Mouse (Mus musculus) layer of hippocampus, postnatal 36 days (tissue): ENCODE data around the gene Tbrg4. TPM values are rescaled to one million over a fixed set of nuclear protein-coding genes. Genes with fewer than 3 reads are reported as not detected.

Experiments used
- DNase-seq, 2 experiments: peaks; one replicate each; pipeline ENCODE4 v3.0.0; 2022
- total RNA-seq, 2 experiments: library from RNA; stranded (reverse); gene quantifications; 2 replicates each; pipeline ENCODE4 v1.2.3; 2021

The Tbrg4 gene
- total RNA-seq, 2 experiments from 2014 or later, result 40.4 to 47.9 TPM

DNA sequence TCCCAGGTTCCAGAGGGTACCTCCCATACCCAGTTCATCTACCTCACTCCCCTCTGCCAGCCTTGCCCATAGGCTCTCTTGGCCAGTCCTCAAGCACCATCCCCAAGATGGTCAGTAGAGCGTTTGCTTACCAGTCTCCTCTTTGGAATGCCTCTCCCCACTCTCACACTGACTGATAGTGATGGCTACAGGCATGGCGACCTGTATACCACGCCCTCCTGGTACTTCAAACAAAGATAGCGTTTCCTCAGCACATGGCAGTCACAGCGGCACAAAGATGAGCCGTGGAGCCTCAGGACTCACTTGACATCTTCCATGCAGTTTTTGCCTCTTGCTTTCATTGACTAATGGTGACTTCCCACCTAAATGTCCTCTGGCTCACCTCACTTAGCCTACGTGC is 36.0 kb downstream of the Tbrg4 start:
- no peak for DNase-seq

DNA sequence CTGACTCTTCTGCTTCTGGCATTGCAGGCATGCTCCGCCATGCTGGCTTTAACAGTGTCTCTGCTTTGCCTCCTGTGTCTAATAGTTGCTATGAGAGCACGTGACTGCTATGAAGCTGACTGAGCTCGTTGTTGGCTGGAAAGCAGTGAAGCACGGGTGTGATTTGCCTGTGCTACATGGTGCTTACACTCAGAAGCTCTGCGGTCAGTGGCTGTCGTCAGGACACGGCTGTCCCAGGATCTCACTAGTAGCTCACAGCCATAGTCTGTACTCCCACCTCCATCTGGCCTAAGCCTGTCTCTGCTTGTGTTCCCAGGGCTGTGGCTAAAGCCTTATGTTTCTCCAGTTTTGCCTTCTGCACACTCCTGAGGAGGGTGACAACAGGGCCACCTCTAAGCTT is 37.6 kb downstream of the Tbrg4 start:
- no peak for DNase-seq

DNA sequence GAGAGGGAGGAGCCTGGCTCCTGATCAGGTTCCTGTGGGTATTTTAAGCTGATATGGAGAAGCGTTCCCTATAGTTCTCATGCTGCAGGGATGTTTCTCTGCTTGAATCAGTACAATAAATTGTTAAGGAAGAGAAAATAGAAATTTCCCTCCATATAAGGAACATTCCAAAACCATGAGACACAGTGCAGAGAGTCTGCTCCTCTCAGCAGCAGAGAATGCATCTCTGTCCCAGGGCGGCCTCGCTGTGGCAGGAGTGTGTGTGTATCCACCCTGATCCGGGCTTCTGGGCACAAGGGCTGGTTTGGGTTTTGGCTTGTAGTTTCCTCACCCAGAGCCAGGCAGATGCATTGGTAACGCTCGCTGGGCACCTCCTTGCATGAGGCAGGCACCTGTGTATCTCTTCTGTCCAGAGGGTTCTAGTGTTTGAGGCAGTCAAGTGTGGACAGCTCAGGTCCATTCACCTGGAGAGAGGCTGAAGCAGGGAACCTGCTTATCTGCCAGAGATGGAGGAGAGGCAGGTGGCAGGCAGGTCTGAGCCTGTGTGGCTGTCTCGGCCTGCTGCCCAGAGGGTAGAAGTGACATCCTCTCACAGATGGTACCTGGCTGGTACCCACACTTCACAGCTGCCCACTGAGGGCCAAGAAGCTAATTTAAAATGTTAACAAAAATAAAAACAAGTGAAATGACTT is 38.5 kb downstream of the Tbrg4 start:
- no peak for DNase-seq

DNA sequence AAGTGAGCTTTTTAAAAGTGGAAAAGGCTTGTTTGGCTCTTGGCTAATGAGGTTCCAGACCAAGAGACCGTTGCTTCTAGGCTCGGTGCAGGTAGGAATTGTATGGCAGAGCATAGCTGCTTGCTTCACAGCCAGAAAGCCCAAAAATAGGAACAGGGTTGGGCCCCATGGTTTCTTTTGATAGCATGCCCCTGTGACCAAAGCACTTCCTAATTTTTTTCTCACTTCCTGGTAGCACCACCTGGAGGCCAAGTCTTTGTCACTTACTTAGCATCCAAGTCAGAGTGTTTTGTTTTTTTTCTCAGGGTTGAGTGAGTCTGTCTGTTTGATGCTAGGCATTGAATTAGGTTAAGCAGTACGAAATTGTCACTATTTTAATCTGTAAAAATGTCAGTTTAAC is 39.2 kb downstream of the Tbrg4 start:
- DNase-seq, result no peak

DNA sequence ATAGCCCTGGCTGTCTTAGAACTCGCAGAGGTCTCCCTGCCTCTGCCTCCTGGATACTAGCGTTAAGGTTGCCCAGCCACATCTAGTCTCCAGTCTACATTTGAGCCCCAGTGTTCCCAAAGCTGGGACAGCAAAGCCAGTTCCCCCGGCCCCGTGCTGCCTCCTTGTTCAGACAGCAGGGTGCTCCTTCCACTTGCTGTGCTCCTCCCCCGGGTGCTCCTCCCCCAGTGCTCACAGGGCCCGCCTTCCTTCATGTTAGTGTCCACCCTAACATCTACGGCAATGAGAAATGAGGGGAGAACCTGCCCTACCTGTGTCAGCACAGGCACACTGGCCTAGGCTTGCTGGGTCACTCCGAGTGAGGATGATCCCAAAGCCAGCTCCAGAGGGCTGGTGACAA is 40.1 kb downstream of the Tbrg4 start:
- no peak for DNase-seq

DNA sequence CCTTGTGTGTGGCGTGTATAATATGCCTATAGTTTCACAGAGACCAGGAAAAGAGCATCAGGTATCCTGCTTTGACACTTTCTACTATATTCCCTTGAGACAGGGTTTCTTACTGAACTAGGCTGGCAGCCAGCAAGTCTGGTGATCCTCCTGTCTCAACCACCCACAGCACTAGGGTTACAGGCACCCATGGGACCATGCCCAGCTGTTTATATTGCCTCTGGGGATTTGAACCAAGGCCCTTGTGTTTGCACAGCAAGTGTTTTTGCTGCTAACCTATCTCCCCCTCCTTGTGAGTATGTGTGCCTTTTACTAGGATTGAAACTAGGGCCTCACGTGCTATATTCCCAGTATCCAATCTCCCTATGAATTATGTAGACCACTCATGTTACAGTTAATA is 44.3 kb downstream of the Tbrg4 start:
- DNase-seq, result no peak

DNA sequence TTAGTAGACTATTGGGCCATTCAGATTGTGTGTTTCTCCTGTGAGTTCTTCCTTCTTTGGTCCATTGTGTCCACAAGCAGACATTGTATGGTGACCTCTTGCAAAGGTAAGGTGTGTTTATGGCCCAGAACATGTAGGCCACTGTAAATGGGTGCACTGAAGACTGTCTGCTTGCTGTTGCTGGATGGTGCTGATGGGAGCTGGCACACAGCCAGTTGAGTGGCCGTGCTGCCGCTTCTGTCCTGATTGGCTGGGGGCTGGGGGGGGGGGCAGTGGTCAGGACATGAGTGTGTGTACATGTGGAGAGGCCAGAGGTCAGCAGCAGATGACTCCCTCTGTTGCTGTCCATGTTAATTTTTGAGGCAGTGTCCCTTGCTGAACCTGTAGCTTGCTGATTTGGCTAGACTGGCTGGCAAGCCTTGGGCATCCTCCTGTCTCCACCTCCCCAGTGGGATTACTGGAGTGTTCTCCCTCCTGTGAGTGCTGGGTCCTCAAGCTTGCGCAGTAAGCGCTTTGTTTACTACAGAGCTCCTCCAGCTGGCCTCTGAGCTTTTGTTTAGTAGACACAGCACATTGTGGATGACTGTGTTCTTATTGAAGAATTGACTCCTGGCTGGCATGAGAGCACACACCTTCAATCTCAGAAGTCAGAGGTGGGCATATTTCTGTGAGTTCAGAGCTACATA is 45.7 kb downstream of the Tbrg4 start:
- no peak for DNase-seq

DNA sequence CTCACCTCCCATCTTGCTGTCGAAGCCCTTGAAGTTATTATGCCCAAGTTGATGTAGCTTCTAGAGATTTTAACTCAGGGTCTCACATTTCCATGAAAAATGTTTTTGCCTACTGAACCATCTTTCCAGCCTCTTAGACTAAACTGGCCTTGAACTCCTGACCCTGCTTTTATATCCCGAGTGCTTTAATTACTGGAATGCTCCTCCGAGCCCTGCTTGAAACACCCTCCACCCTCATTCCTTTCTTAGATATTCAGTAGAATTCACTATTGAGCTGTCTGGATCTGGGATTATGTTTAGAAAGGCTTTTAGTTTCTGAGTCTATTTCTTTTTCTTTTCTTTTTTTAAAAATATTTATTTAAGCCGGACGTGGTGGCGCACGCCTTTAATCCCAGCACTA is 46.5 kb downstream of the Tbrg4 start:
- no peak for DNase-seq

DNA sequence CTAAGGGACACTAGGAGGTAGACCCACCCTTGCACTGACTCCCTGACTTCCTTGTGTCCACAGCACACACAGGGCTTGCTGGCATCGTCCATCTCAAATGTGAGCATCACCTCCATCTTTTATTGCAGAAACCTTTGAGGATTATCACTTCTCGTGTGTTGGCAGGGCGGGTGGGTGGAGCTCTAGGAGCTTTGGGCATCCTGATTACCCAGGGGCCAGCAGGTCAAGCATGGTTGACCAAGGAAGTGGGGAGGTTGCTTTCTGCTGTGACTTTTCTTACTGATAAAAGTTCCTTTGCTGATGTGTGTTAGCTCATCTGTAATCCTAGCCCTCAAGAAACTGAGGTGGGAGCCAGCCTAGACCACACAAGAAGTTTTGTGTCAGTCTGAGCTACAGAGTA is 49.7 kb downstream of the Tbrg4 start:
- DNase-seq, result no peak

DNA sequence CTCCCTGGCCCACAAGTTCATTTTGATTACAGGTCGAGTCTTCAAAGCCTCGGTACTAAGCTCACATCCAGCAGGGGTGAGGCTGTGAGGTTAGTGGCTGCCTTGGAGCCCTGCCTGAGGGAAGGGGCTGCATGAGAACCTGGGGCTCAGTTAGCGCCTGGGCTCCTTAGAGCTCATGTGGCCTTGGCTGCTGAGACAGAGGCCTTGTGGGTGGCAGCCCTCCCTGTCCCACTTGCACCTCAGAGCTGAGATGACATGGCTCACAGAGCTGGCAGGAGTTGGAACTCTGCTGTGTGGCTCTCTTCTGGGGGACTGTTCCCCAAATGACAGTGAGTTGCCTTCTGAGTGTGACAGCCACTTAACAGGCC is 56.5 kb downstream of the Tbrg4 start:
- peak in 1 of 2 experiments; percentile 9 for DNase-seq

DNA sequence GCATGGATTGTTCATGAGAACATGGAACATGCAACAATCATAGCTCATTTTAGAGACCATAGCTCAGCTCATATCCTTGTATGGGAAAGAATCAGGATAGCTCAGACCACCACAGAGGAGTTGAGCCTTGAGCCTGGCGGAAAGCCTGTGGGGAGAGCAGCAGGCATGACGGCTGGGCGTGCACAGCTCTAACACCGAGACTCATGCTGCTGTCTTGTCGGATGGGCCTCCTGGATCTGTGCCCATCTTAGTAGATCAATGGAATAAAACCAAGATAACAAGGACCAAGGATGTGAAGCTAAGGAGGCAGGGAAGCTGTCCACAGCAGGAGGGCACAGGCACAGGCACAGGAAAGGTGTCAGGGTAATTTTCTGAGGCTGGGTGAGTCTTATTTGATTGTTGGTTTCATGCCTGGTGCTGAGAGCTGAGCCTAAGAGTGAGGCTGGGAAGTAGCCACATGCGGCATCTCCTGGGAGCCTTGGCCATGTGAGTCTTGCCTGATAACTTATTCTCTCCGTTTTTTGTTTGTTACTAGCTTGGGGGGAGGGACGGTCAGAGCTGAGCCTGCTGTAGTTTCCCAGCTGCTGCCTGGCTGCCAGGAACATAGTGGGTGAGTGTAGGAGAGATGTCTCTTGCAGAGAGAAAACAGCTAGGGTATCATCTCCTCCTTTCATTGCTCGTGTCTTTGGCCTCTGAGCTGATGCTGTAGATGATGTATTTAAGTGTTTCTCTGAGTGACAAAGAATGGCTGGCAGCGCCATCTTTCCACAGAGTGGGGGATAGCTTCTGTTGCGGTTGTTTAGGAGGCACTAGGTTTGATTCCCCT is 57.1 kb downstream of the Tbrg4 start:
- peak; percentile 23 to 39 for DNase-seq

DNA sequence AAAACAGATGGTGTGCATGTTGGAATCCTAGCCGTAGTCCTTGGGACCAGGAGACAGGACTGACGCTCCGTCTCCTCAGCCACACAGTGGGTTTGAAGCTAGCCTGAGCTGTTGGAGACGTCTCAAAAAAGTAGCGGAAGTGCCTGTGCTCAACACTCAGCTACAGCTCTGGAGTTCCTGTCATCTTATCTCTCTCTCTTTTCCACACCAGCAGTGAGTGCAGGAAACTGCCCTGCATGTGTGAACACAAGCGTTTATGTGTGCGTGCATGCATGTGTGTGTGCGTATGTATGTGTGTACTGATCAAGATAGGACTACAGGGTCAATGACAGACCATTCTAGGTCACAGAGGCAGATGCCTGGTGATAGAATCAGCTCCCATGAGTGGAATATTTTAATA is 57.9 kb downstream of the Tbrg4 start:
- no peak for DNase-seq

DNA sequence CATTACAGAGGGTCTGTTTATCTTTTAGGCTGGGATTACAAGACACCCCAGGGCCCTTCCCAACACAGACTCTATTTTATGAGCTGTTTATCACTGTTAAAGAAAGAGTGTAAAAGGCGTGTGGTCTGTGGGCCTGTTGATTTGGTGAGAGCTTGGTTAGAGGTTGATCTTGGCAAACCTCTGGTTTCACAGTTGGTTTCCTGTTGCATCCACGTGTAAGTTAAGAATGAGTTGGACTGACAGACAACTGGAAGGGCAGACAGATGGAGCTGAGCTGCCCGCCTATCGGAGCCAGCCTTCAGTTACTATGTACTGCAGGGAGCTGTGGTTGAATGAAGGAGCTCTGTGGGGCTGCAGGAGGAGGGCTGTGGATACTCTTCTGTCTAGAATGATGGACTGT is 59.4 kb downstream of the Tbrg4 start:
- no peak for DNase-seq

Other genes with a start within 250 kb of the Tbrg4 start
- gene Zmiz2, start 237.0 kb downstream of the Tbrg4 start, total RNA-seq, result 100 to 1,000 TPM; 152 to 170 TPM
- gene Ppia, start 210.6 kb downstream of the Tbrg4 start, total RNA-seq, result 1,000 to 10,000 TPM; 1,662 to 1,810 TPM
- 10 to 100 TPM; 41.8 to 42.6 TPM for gene H2afv, start 181.6 kb downstream of the Tbrg4 start, total RNA-seq
- 100 to 1,000 TPM; 255 to 257 TPM for gene Purb, start 150.2 kb downstream of the Tbrg4 start, total RNA-seq
- 1 to 10 TPM in 1 of 2 experiments, under 1 TPM in 1; 0.45 to 1.1 TPM for gene Myo1g, start 105.1 kb downstream of the Tbrg4 start, total RNA-seq
- gene Ccm2, start 79.2 kb downstream of the Tbrg4 start, total RNA-seq, result 10 to 100 TPM; 52.1 to 53.4 TPM
- 10 to 100 TPM; 39.0 to 48.5 TPM for gene Nacad, start 20.0 kb downstream of the Tbrg4 start, total RNA-seq
- not detected for gene Wap, start 12.6 kb upstream of the Tbrg4 start, total RNA-seq
- gene Ramp3, start 32.5 kb upstream of the Tbrg4 start, total RNA-seq, result 1 to 10 TPM; 4.8 to 4.9 TPM
- not detected for gene Gm11983, start 211.6 kb upstream of the Tbrg4 start, total RNA-seq